11 mouse cellular contexts compared by ENCODE assay signal in the genomic region with DNA sequence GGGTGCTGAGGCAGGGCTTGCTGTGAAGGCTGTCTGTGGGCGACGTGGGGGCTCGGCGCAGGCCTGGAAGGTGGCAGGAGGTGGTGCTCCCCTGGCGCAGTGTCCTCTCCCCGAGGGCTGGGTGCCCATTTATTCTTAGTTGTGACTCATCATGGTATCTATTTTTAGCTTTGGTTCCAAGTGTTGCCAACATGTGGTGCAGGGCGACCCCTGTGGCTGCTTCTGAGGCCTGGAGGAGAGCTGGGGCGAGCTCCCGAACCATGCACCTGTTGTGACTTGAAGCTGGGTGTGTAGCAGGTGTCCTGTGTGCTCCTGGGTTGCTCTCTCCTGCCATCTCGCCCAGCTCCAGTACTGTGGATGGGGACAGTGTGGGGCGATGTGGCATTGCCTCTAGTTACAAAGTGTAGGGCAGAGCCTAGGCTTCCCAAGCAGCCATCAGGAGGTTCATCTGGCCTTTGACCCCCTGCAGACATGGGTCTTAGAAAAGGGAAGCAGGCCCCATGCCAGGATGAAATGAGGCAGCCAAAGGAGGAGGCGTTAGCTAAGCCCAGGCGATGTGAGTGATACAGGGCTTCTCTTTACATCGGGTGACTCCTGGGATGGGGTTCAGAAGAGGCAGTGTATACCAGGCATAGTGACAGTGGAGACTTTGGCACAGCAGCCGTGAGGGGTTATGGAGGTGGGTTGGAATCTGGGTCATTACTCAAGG. TPM values are rescaled to one million over a fixed set of nuclear protein-coding genes. Genes with fewer than 3 reads are reported as not detected.
A peak's percentile ranks its signal among the peaks of the same experiment; 100 is the strongest.
DNase-seq lines count a peak whose midpoint lies in the region; ATAC-seq lines count a peak whose summit lies in the region.
"Had no signal": no experiment of that assay in that cellular context is flagged by ENCODE, and none has a peak within 500 bp of the region (broad histone marks: within the 10 kb centered on the region; RNA-seq: fewer than 3 reads in every experiment).

No protein-coding gene starts in this region.

- peak overlapping the region; percentile 50 for H3K4me2 ChIP-seq in heart, embryonic 12.5 days
- no peak overlapping the region for H3K4me2 ChIP-seq in hindbrain, embryonic 16.5 days (ENCODE audit: low read length)
- H3K4me2 ChIP-seq: limb, embryonic 15.5 days; stomach, embryonic 15.5 days had no signal

- no peak overlapping the region for H3K4me3 ChIP-seq in heart, embryonic 12.5 days
- H3K4me3 ChIP-seq in hindbrain, embryonic 16.5 days (ENCODE audit: low read length) = no peak overlapping the region
- H3K4me3 ChIP-seq in hindbrain, embryonic 10.5 days = no peak overlapping the region
- H3K4me3 ChIP-seq: erythroblast, embryonic 14.5 days; limb, embryonic 15.5 days; stomach, embryonic 15.5 days had no signal

- peak; percentile 41 to 55 for DNase-seq in kidney, postnatal 36 days
- no peak for DNase-seq in kidney, postnatal 14 days
- peak; percentile 76 for DNase-seq in 416B (ENCODE audit: low read depth)
- peak; percentile 60 to 61 for DNase-seq in cerebellum, adult 18-20 months
- no peak for DNase-seq in hindbrain, embryonic 10.5 days (ENCODE audit: low spot score)

- peak overlapping the region; percentile 53; the same call in 1 of the 2 replicates for H3K9ac ChIP-seq in heart, embryonic 12.5 days
- no peak overlapping the region for H3K9ac ChIP-seq in hindbrain, embryonic 16.5 days (ENCODE audit: low read depth, low read length)
- H3K9ac ChIP-seq: limb, embryonic 15.5 days; stomach, embryonic 15.5 days had no signal

- H3K9me3 ChIP-seq in heart, embryonic 12.5 days (replicated peaks) = no peaks in the 10 kb centered on the region
- no peaks in the 10 kb centered on the region for H3K9me3 ChIP-seq in hindbrain, embryonic 16.5 days (ENCODE audit: control insufficient read depth, low read length)
- no peaks in the 10 kb centered on the region for H3K9me3 ChIP-seq in hindbrain, embryonic 10.5 days
- H3K9me3 ChIP-seq: limb, embryonic 15.5 days; stomach, embryonic 15.5 days had no signal

- WGBS in heart, embryonic 12.5 days = 60% methylated on average over 15 of the region's 15 CpGs
- WGBS in hindbrain, embryonic 16.5 days = 66% methylated on average over 15 of the region's 15 CpGs
- WGBS in hindbrain, embryonic 10.5 days = 74% methylated on average over 15 of the region's 15 CpGs

- H3K27ac ChIP-seq in heart, embryonic 12.5 days (ENCODE audit: poor library complexity, severe bottlenecking) = no peak overlapping the region
- H3K27ac ChIP-seq in hindbrain, embryonic 16.5 days (ENCODE audit: low read depth, low read length) = no peak overlapping the region
- H3K27ac ChIP-seq in hindbrain, embryonic 10.5 days = no peak overlapping the region
- H3K27ac ChIP-seq: limb, embryonic 15.5 days; stomach, embryonic 15.5 days had no signal

- H3K36me3 ChIP-seq in heart, embryonic 12.5 days = no peaks in the 10 kb centered on the region
- H3K36me3 ChIP-seq in hindbrain, embryonic 16.5 days (ENCODE audit: control insufficient read depth, insufficient read depth, low read length) = no peaks in the 10 kb centered on the region
- H3K36me3 ChIP-seq in hindbrain, embryonic 10.5 days = no peaks in the 10 kb centered on the region
- H3K36me3 ChIP-seq: limb, embryonic 15.5 days; stomach, embryonic 15.5 days had no signal

- peaks cover 66% of the 10 kb centered on the region for H3K4me1 ChIP-seq in heart, embryonic 12.5 days (replicated peaks)
- H3K4me1 ChIP-seq in hindbrain, embryonic 16.5 days (ENCODE audit: control insufficient read depth, insufficient read depth, low read depth, low read length) = peaks cover 11% of the 10 kb centered on the region
- H3K4me1 ChIP-seq in hindbrain, embryonic 10.5 days (replicated peaks) = peaks cover 31% of the 10 kb centered on the region

- H3K27me3 ChIP-seq in heart, embryonic 12.5 days (replicated peaks) = no peaks in the 10 kb centered on the region
- no peaks in the 10 kb centered on the region for H3K27me3 ChIP-seq in hindbrain, embryonic 16.5 days (replicated peaks; ENCODE audit: control insufficient read depth, insufficient read depth, low read length)
- no peaks in the 10 kb centered on the region for H3K27me3 ChIP-seq in hindbrain, embryonic 10.5 days (ENCODE audit: insufficient read depth, poor library complexity, severe bottlenecking)
- H3K27me3 ChIP-seq: limb, embryonic 15.5 days; stomach, embryonic 15.5 days had no signal

- 0 out of 2 replicates have a peak, but pooled peaks have one; percentile 5 for ATAC-seq in heart, embryonic 12.5 days (ENCODE audit: insufficient number of reproducible peaks, low FRiP score)
- ATAC-seq in megakaryocyte, adult 5-6 weeks (ENCODE audit: poor library complexity, severe bottlenecking) = peak; percentile 66
- no peak for ATAC-seq in hindbrain, embryonic 16.5 days

RNA-seq across cellular contexts. Expression of a gene that starts 23.0 kb away (rescaled TPM):
- 22.7 and 24.5 TPM in 2 replicates for polyA plus RNA-seq in heart, embryonic 12.5 days (2016; fragmentation: Nextera tagmentation; extraction: Ambion mirVana)
- 31.0 and 31.7 TPM in 2 replicates for total RNA-seq in megakaryocyte, adult 5-6 weeks (2015)
- total RNA-seq in megakaryocyte, adult 5-6 weeks (2017) = 38.5 and 39.9 TPM in 2 replicates
- polyA plus RNA-seq in hindbrain, embryonic 16.5 days (2015; fragmentation: Nextera tagmentation; extraction: Ambion mirVana) = 4.6 and 4.7 TPM in 2 replicates
- polyA plus RNA-seq in hindbrain, embryonic 10.5 days (2016; fragmentation: Nextera tagmentation; extraction: Ambion mirVana) = 2.2 and 3.7 TPM in 2 replicates

RNA-seq across cellular contexts. Expression of a gene that starts 33.2 kb away (rescaled TPM):
- not detected in 2 replicates for polyA plus RNA-seq in heart, embryonic 12.5 days (2016; fragmentation: Nextera tagmentation; extraction: Ambion mirVana)
- total RNA-seq in megakaryocyte, adult 5-6 weeks (2015) = not detected in 2 replicates
- total RNA-seq in megakaryocyte, adult 5-6 weeks (2017) = not detected in 2 replicates
- polyA plus RNA-seq in hindbrain, embryonic 16.5 days (2015; fragmentation: Nextera tagmentation; extraction: Ambion mirVana) = 0.11 TPM in 1 of 2 replicates, not detected in the other
- 0.15 TPM in 1 of 2 replicates, not detected in the other for polyA plus RNA-seq in hindbrain, embryonic 10.5 days (2016; fragmentation: Nextera tagmentation; extraction: Ambion mirVana)
- polyA plus RNA-seq: erythroblast, embryonic 14.5 days had no signal

Comparison
In these comparisons a context has a peak if more than half of its experiments do, and no peak if none do; other contexts are left out.
1. DNase-seq: peak in kidney, postnatal 36 days (2 of 2), 416B (single experiment) and cerebellum, adult 18-20 months (2 of 2); none in kidney, postnatal 14 days (single experiment) and hindbrain, embryonic 10.5 days (single experiment).